In the genomic region with DNA sequence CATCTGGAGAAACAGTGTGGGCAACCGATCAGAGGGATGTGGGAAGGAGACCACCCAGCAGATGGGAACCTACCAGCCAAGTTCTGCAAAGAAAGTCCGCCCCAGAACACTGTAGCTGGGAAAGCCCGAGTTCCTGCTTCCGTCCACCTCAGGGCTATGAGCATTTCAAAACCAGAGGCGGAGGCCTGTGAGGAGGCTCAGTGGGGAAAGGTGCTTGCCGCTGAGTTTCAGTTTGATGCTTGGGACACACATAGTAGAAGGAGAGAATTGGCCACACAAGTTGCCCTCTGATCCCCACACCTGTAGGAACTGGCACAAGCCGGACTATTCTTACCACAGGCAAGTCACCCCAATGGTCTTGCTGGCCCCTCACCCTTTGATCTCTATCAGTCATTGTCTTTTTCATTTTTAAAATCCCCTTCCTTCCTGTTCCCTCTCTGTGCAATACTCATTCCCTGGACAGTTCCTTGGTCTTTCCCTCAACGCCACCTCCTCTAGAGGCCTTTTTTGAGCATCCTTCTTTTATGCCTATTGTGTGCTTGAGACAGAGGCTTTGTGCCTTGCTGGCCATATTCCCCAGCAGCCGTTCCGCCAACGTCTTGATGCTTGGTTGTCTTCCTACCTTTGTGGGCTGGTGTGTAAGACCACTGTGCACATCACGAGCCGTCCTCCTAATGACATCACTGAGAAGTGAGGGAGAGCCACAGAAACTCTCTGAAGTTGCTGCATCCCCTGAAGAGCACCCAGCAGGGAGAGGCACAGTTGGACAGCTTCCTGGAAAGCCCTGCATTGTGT, we compare ENCODE assay signal across 23 mouse cellular contexts. TPM values are rescaled to one million over a fixed set of nuclear protein-coding genes. Genes with fewer than 3 reads are reported as not detected.
DNase-seq lines count a peak whose midpoint lies in the region; ATAC-seq lines count a peak whose summit lies in the region.
"Had no signal": no experiment of that assay in that cellular context is flagged by ENCODE, and none has a peak within 500 bp of the region (broad histone marks: within the 10 kb centered on the region; RNA-seq: fewer than 3 reads in every experiment).

No protein-coding gene starts in this region.

- no peaks in the 10 kb centered on the region for H3K27me3 ChIP-seq in embryonic facial prominence, embryonic 15.5 days
- H3K27me3 ChIP-seq in embryonic facial prominence, embryonic 10.5 days (replicated peaks; ENCODE audit: low read depth, poor library complexity, severe bottlenecking): no peaks in the 10 kb centered on the region
- no peaks in the 10 kb centered on the region for H3K27me3 ChIP-seq in heart, embryonic 10.5 days (ENCODE audit: insufficient read depth, poor library complexity, severe bottlenecking)
- H3K27me3 ChIP-seq: embryonic facial prominence, embryonic 12.5 days; hindbrain, embryonic 12.5 days had no signal

- H3K4me1 ChIP-seq in embryonic facial prominence, embryonic 15.5 days: peaks cover 35% of the 10 kb centered on the region
- H3K4me1 ChIP-seq in embryonic facial prominence, embryonic 10.5 days: 0 out of 2 replicates have a peak, but pooled peaks cover 3% of the 10 kb centered on the region
- peaks cover 16% of the 10 kb centered on the region; the same call in 1 of the 2 replicates for H3K4me1 ChIP-seq in heart, embryonic 10.5 days

- DNase-seq in embryonic facial prominence, embryonic 10.5 days (ENCODE audit: low spot score): no peak
- DNase-seq in heart, embryonic 10.5 days (ENCODE audit: low spot score): peak; percentile 58
- no peak for DNase-seq in heart, adult 8-10 months (ENCODE audit: low spot score)
- DNase-seq in testis, postnatal 10 days (ENCODE audit: low spot score): peak; percentile 32
- no peak for DNase-seq in testis, postnatal 14 days (ENCODE audit: low spot score)
- DNase-seq in lung, postnatal 4 days: no peak
- DNase-seq: adrenal gland, postnatal 10 days; B cell, adult 2 months; cerebellum, adult 11 months; cerebellum, adult 8-10 months; cerebellum, postnatal 14 days; embryo, embryonic 11 days; gastrocnemius, postnatal 10 days; heart, adult 2 months; heart, postnatal 4 days had no signal

- H3K9ac ChIP-seq in embryonic facial prominence, embryonic 15.5 days: no peak overlapping the region
- H3K9ac ChIP-seq: embryonic facial prominence, embryonic 12.5 days; heart, embryonic 13.5 days; hindbrain, embryonic 12.5 days had no signal

- H3K4me2 ChIP-seq in embryonic facial prominence, embryonic 15.5 days (replicated peaks): no peak overlapping the region
- H3K4me2 ChIP-seq: embryonic facial prominence, embryonic 12.5 days; heart, embryonic 13.5 days; hindbrain, embryonic 12.5 days had no signal

- 86% methylated on average over 13 of the region's 13 CpGs for WGBS in embryonic facial prominence, embryonic 15.5 days
- WGBS in embryonic facial prominence, embryonic 10.5 days: 91% methylated on average over 13 of the region's 13 CpGs
- 87% methylated on average over 13 of the region's 13 CpGs for WGBS in heart, embryonic 10.5 days

- no peak overlapping the region for H3K4me3 ChIP-seq in embryonic facial prominence, embryonic 15.5 days (replicated peaks)
- H3K4me3 ChIP-seq in embryonic facial prominence, embryonic 10.5 days: no peak overlapping the region
- no peak overlapping the region for H3K4me3 ChIP-seq in heart, embryonic 10.5 days
- H3K4me3 ChIP-seq: embryonic facial prominence, embryonic 12.5 days; heart, adult 2 months; heart, embryonic 13.5 days; hindbrain, embryonic 12.5 days had no signal

- H3K27ac ChIP-seq in embryonic facial prominence, embryonic 15.5 days (replicated peaks): peak overlapping the region; percentile 86; the same call in 1 of the 2 replicates
- no peak overlapping the region for H3K27ac ChIP-seq in embryonic facial prominence, embryonic 10.5 days (replicated peaks)
- no peak overlapping the region for H3K27ac ChIP-seq in heart, embryonic 10.5 days
- H3K27ac ChIP-seq: embryonic facial prominence, embryonic 12.5 days; heart, adult 2 months; heart, embryonic 13.5 days; hindbrain, embryonic 12.5 days had no signal

- H3K36me3 ChIP-seq in embryonic facial prominence, embryonic 15.5 days: no peaks in the 10 kb centered on the region
- no peaks in the 10 kb centered on the region for H3K36me3 ChIP-seq in embryonic facial prominence, embryonic 10.5 days (replicated peaks)
- no peaks in the 10 kb centered on the region for H3K36me3 ChIP-seq in heart, embryonic 10.5 days
- H3K36me3 ChIP-seq: embryonic facial prominence, embryonic 12.5 days; G1E; heart, embryonic 13.5 days; hindbrain, embryonic 12.5 days had no signal

- ATAC-seq in embryonic facial prominence, embryonic 15.5 days (ENCODE audit: insufficient number of reproducible peaks, low FRiP score, low TSS enrichment, low read depth): no peak
- ATAC-seq: CD4-positive, CD25-positive, alpha-beta regulatory T cell, adult 4 months; forebrain, embryonic 16.5 days; hindbrain, embryonic 16.5 days had no signal

- H3K9me3 ChIP-seq in embryonic facial prominence, embryonic 15.5 days (replicated peaks): no peaks in the 10 kb centered on the region
- H3K9me3 ChIP-seq in embryonic facial prominence, embryonic 10.5 days: no peaks in the 10 kb centered on the region
- H3K9me3 ChIP-seq in heart, embryonic 10.5 days: no peaks in the 10 kb centered on the region
- H3K9me3 ChIP-seq: embryonic facial prominence, embryonic 12.5 days; heart, embryonic 13.5 days had no signal

RNA-seq across cellular contexts. Expression of gene Stx16, which starts 16.3 kb away (rescaled TPM):
- polyA plus RNA-seq in embryonic facial prominence, embryonic 15.5 days (2015; fragmentation: Nextera tagmentation; extraction: Ambion mirVana): 11.8 and 13.4 TPM in 2 replicates
- polyA plus RNA-seq in embryonic facial prominence, embryonic 10.5 days (2016; fragmentation: Nextera tagmentation; extraction: Ambion mirVana): 10.6 and 11.2 TPM in 2 replicates
- polyA plus RNA-seq in heart, embryonic 10.5 days (2016; fragmentation: Nextera tagmentation; extraction: Ambion mirVana): 10.1 and 11.9 TPM in 2 replicates
- total RNA-seq in heart, adult 8-10 months (2022): 10 to 100 TPM; 17.0 to 21.3 (median 18.8) TPM

RNA-seq across cellular contexts. Expression of gene Npepl1, which starts 50.4 kb away (rescaled TPM):
- 66.8 and 74.4 TPM in 2 replicates for polyA plus RNA-seq in embryonic facial prominence, embryonic 15.5 days (2015; fragmentation: Nextera tagmentation; extraction: Ambion mirVana)
- 38.4 and 40.5 TPM in 2 replicates for polyA plus RNA-seq in embryonic facial prominence, embryonic 10.5 days (2016; fragmentation: Nextera tagmentation; extraction: Ambion mirVana)
- polyA plus RNA-seq in heart, embryonic 10.5 days (2016; fragmentation: Nextera tagmentation; extraction: Ambion mirVana): 51.6 and 53.6 TPM in 2 replicates
- 10 to 100 TPM; 75.9 to 81.5 (median 77.7) TPM for total RNA-seq in heart, adult 8-10 months (2022)

Comparison
In these comparisons a context has a peak if more than half of its experiments do, and no peak if none do; other contexts are left out.
1. DNase-seq: peak in heart, embryonic 10.5 days (single experiment) and testis, postnatal 10 days (single experiment); none in embryonic facial prominence, embryonic 10.5 days (single experiment), heart, adult 8-10 months (single experiment), testis, postnatal 14 days (single experiment) and lung, postnatal 4 days (0 of 2).